Mouse (Mus musculus) heart, embryonic 14.5 days (tissue): ENCODE results near the gene Hmgxb4. TPM values are rescaled to one million over a fixed set of nuclear protein-coding genes. Genes with fewer than 3 reads are reported as not detected.

Experiments
- ATAC-seq: fragments of 200-750 bp; cut with Nextera tagmentation; 2 replicates; pipeline ENCODE4 v1.8.0; 2017; ENCODE audit warnings: low read depth, moderate TSS enrichment; ENCODE audit not compliant: insufficient number of reproducible peaks, insufficient read depth, low FRiP score
- H3K27ac ChIP-seq, 2 experiments: fragments of 200-500 bp in 1 of 2; fragments of 300-500 bp in 1 of 2; sonication (generic) in 1 of 2; replicated peaks in 1 of 2; 2 replicates each; pipeline ENCODE4 v1.5.1; 2012 to 2014; ENCODE audit warnings: low read depth in 2 of 2, low read length in 2 of 2, control low read depth in 1 of 2, mild to moderate bottlenecking in 1 of 2, mixed read lengths in 1 of 2; ENCODE audit not compliant: control insufficient read depth in 1 of 2, insufficient read depth in 1 of 2
- H3K27me3 ChIP-seq: fragments of 300-500 bp; sonication (generic); 2 replicates; pipeline ENCODE4 v1.6.1; 2014; ENCODE audit warnings: mild to moderate bottlenecking, low read length, control low read depth; ENCODE audit not compliant: control insufficient read depth, insufficient read depth
- H3K36me3 ChIP-seq: fragments of 300-500 bp; sonication (generic); 2 replicates; pipeline ENCODE4 v1.6.1; 2014; ENCODE audit warnings: mild to moderate bottlenecking, control low read depth, low read length, mixed read lengths; ENCODE audit not compliant: control insufficient read depth, insufficient read depth
- H3K4me1 ChIP-seq, 2 experiments: fragments of 200-500 bp in 1 of 2; fragments of 300-500 bp in 1 of 2; sonication (generic) in 1 of 2; 2 replicates each; pipeline ENCODE4 v1.6.1; 2012 to 2014; ENCODE audit warnings: low read length in 2 of 2, control low read depth in 1 of 2, mixed read lengths in 1 of 2; ENCODE audit not compliant: control insufficient read depth in 2 of 2, insufficient read depth in 2 of 2
- H3K4me2 ChIP-seq: fragments of 300-500 bp; sonication (generic); 2 replicates; pipeline ENCODE4 v1.6.1; 2014; ENCODE audit warnings: mild to moderate bottlenecking, low read length
- H3K4me3 ChIP-seq, 2 experiments: fragments of 200-500 bp in 1 of 2; fragments of 300-500 bp in 1 of 2; sonication (generic) in 1 of 2; 2 replicates each; pipeline ENCODE4 v1.5.1; 2012 to 2014; ENCODE audit warnings: low read length in 2 of 2, mild to moderate bottlenecking in 2 of 2, control low read depth in 1 of 2, low read depth in 1 of 2, moderate library complexity in 1 of 2; ENCODE audit not compliant: control insufficient read depth in 1 of 2, insufficient read depth in 1 of 2
- H3K9ac ChIP-seq: fragments of 300-500 bp; sonication (generic); 2 replicates; pipeline ENCODE4 v1.6.1; 2014; ENCODE audit warnings: mild to moderate bottlenecking, low read length
- H3K9me3 ChIP-seq: fragments of 300-500 bp; sonication (generic); 2 replicates; pipeline ENCODE4 v1.6.1; 2016; ENCODE audit warnings: low read length, control low read depth; ENCODE audit not compliant: control insufficient read depth
- WGBS: fragments of 180-500 bp; shearing (Covaris S2); extraction: QIAGEN DNeasy Blood & Tissue Kit; methylation state at CpG from one replicate; pipeline ENCODE4 v1.1.7; 2014; 5-methylcytosine and 5-hydroxymethylcytosine counted together
- polyA plus RNA-seq: library from polyadenylated mRNA; unstranded; fragments of >200 nt; fragmentation: Nextera tagmentation; extraction: Ambion mirVana; gene quantifications from 2 replicates; pipeline ENCODE4 v1.2.1, GENCODE M21; 2014

Hmgxb4 gene
- polyA plus RNA-seq, 1 experiment from 2014 or later: 25.7 TPM

GRCm38 (mm10) chr8:75053342-75053741 is 60.2 kb downstream of the Hmgxb4 start:
- Histone ChIP-seq H3K27me3 (no peaks in the 10 kb centered on the region), H3K36me3 (peaks cover 52% of the 10 kb centered on the region), H3K9me3 (no peaks in the 10 kb centered on the region), H3K27ac (no peak overlapping the region), H3K9ac (no peak overlapping the region), H3K4me2 (no peak overlapping the region), H3K4me1 (peaks cover 0 to 2% of the 10 kb centered on the region in 2 experiments; a peak in 1 of 4 replicates), H3K4me3 (no peak overlapping the region)
- no peak for ATAC-seq
- WGBS: 92% methylated on average over 4 of the region's 4 CpGs

GRCm38 (mm10) chr8:75055673-75056072 is 62.5 kb downstream of the Hmgxb4 start:
- H3K27me3 ChIP-seq: no peaks in the 10 kb centered on the region
- H3K4me2 ChIP-seq: no peak overlapping the region
- H3K36me3 ChIP-seq: peaks cover 68% of the 10 kb centered on the region
- WGBS: 98% methylated on average over 2 of the region's 2 CpGs
- H3K9me3 ChIP-seq: no peaks in the 10 kb centered on the region
- H3K27ac ChIP-seq: no peak overlapping the region
- no peak overlapping the region for H3K4me3 ChIP-seq
- H3K9ac ChIP-seq: no peak overlapping the region
- peaks cover 0 to 2% of the 10 kb centered on the region in 2 experiments; a peak in 1 of 4 replicates for H3K4me1 ChIP-seq
- no peak for ATAC-seq

- WGBS: 76% methylated on average over 6 of the region's 6 CpGs
- Histone ChIP-seq H3K4me1 (peaks cover 2 to 8% of the 10 kb centered on the region in 2 experiments; a peak in 1 of 4 replicates), H3K27ac (no peak overlapping the region), H3K4me3 (no peak overlapping the region), H3K9me3 (no peaks in the 10 kb centered on the region), H3K27me3 (no peaks in the 10 kb centered on the region), H3K36me3 (peaks cover 71% of the 10 kb centered on the region), H3K4me2 (no peak overlapping the region), H3K9ac (no peak overlapping the region)
- ATAC-seq: no peak
Measured at GRCm38 (mm10) chr8:75060022-75060421, 66.9 kb downstream of the Hmgxb4 start.

GRCm38 (mm10) chr8:75060815-75061214 is 67.7 kb downstream of the Hmgxb4 start:
- H3K36me3 ChIP-seq: peaks cover 78% of the 10 kb centered on the region
- 61% methylated on average over 2 of the region's 2 CpGs for WGBS

GRCm38 (mm10) chr8:75063290-75063689 is 70.1 kb downstream of the Hmgxb4 start:
- H3K9me3 ChIP-seq: no peaks in the 10 kb centered on the region
- 51% methylated on average over 3 of the region's 3 CpGs for WGBS
- ATAC-seq: no peak
- peaks cover 80% of the 10 kb centered on the region for H3K36me3 ChIP-seq
- H3K4me1 ChIP-seq: peaks cover 2 to 8% of the 10 kb centered on the region in 2 experiments; a peak in 1 of 4 replicates
- H3K4me3 ChIP-seq: no peak overlapping the region
- no peak overlapping the region for H3K4me2 ChIP-seq
- no peak overlapping the region for H3K9ac ChIP-seq
- no peak overlapping the region for H3K27ac ChIP-seq
- no peaks in the 10 kb centered on the region for H3K27me3 ChIP-seq

More at GRCm38 (mm10) chr8:75060815-75061214, 67.7 kb downstream of the Hmgxb4 start:
- no peak overlapping the region for H3K4me3 ChIP-seq
- H3K27me3 ChIP-seq: no peaks in the 10 kb centered on the region
- ATAC-seq: no peak
- no peak overlapping the region for H3K4me2 ChIP-seq
- no peak overlapping the region for H3K9ac ChIP-seq
- no peaks in the 10 kb centered on the region for H3K9me3 ChIP-seq
- H3K4me1 ChIP-seq: peaks cover 2 to 8% of the 10 kb centered on the region in 2 experiments; a peak in 1 of 4 replicates
- no peak overlapping the region for H3K27ac ChIP-seq

- H3K36me3 ChIP-seq: peaks cover 73% of the 10 kb centered on the region
- peaks cover 2 to 8% of the 10 kb centered on the region in 2 experiments; a peak in 1 of 4 replicates for H3K4me1 ChIP-seq
- ATAC-seq: no peak
- H3K27me3 ChIP-seq: no peaks in the 10 kb centered on the region
- H3K27ac ChIP-seq: no peak overlapping the region
- H3K9me3 ChIP-seq: no peaks in the 10 kb centered on the region
- no peak overlapping the region for H3K9ac ChIP-seq
- no peak overlapping the region for H3K4me2 ChIP-seq
- no peak overlapping the region for H3K4me3 ChIP-seq
- 65% methylated on average over 3 of the region's 3 CpGs for WGBS
Measured at GRCm38 (mm10) chr8:75064790-75065189, 71.6 kb downstream of the Hmgxb4 start.

- Histone ChIP-seq H3K27ac (no peak overlapping the region), H3K4me3 (no peak overlapping the region), H3K4me2 (no peak overlapping the region), H3K4me1 (peaks cover 2 to 8% of the 10 kb centered on the region in 2 experiments; a peak in 1 of 4 replicates), H3K9ac (no peak overlapping the region), H3K9me3 (no peaks in the 10 kb centered on the region), H3K36me3 (peaks cover 48% of the 10 kb centered on the region), H3K27me3 (no peaks in the 10 kb centered on the region)
- ATAC-seq: no peak
- WGBS: 68% methylated on average over 6 of the region's 6 CpGs
Measured at GRCm38 (mm10) chr8:75067287-75067686, 74.1 kb downstream of the Hmgxb4 start.

GRCm38 (mm10) chr8:75070297-75070696 is 77.1 kb downstream of the Hmgxb4 start:
- H3K4me3 ChIP-seq: no peak overlapping the region
- H3K27ac ChIP-seq: no peak overlapping the region
- H3K9me3 ChIP-seq: no peaks in the 10 kb centered on the region
- no peaks in the 10 kb centered on the region for H3K27me3 ChIP-seq
- H3K4me1 ChIP-seq: no peaks in the 10 kb centered on the region
- H3K36me3 ChIP-seq: peaks cover 32% of the 10 kb centered on the region
- 79% methylated on average over 1 of the region's 1 CpGs for WGBS
- ATAC-seq: 0 out of 2 replicates have a peak, but pooled peaks have one; percentile 27
- H3K4me2 ChIP-seq: no peak overlapping the region
- no peak overlapping the region for H3K9ac ChIP-seq
